ENCODE assay signal across 17 mouse cellular contexts in genomic region chr13:59004579-59004978, GRCm38 (mm10).
DNase-seq lines count a peak whose midpoint lies in the region; ATAC-seq and TF ChIP-seq lines count a peak whose summit lies in the region.
"Had no signal": no experiment of that assay in that cellular context is flagged by ENCODE, and none has a peak within 500 bp of the region (broad histone marks: within the 10 kb centered on the region; RNA-seq: fewer than 3 reads in every experiment).

No protein-coding gene starts in this region.

- H3K4me3 ChIP-seq in forebrain, embryonic 15.5 days = no peak overlapping the region
- no peak overlapping the region for H3K4me3 ChIP-seq in forebrain, embryonic 14.5 days (ENCODE audit: low read depth, low read length)
- H3K4me3 ChIP-seq in midbrain, embryonic 10.5 days = no peak overlapping the region
- H3K4me3 ChIP-seq in midbrain, postnatal 0 days (ENCODE audit: low read depth, low read length) = no peak overlapping the region
- no peak overlapping the region for H3K4me3 ChIP-seq in forebrain, postnatal 0 days (ENCODE audit: low read depth, low read length)
- H3K4me3 ChIP-seq in neural tube, embryonic 15.5 days (replicated peaks) = no peak overlapping the region
- H3K4me3 ChIP-seq: embryonic facial prominence, embryonic 12.5 days; heart, embryonic 15.5 days had no signal

- no peaks in the 10 kb centered on the region for H3K27me3 ChIP-seq in forebrain, embryonic 15.5 days
- H3K27me3 ChIP-seq in forebrain, embryonic 14.5 days (replicated peaks; ENCODE audit: control insufficient read depth, insufficient read depth, low read length) = no peaks in the 10 kb centered on the region
- H3K27me3 ChIP-seq in midbrain, embryonic 10.5 days (ENCODE audit: low read depth, poor library complexity, severe bottlenecking) = peaks cover 16% of the 10 kb centered on the region; the same call in 1 of the 2 replicates
- H3K27me3 ChIP-seq in midbrain, postnatal 0 days (ENCODE audit: insufficient read depth, low read length) = no peaks in the 10 kb centered on the region
- no peaks in the 10 kb centered on the region for H3K27me3 ChIP-seq in forebrain, postnatal 0 days (ENCODE audit: insufficient read depth, low read length)
- H3K27me3 ChIP-seq in neural tube, embryonic 15.5 days (replicated peaks) = no peaks in the 10 kb centered on the region
- H3K27me3 ChIP-seq: embryonic facial prominence, embryonic 12.5 days; heart, embryonic 15.5 days had no signal

- no peak for ATAC-seq in forebrain, embryonic 15.5 days (replicated peaks)
- ATAC-seq in forebrain, embryonic 14.5 days = no peak
- ATAC-seq in midbrain, postnatal 0 days (ENCODE audit: low FRiP score) = no peak
- ATAC-seq in forebrain, postnatal 0 days = no peak
- no peak for ATAC-seq in neural tube, embryonic 15.5 days (ENCODE audit: low FRiP score)
- no peak for ATAC-seq in erythroblast, adult 5-6 weeks (replicated peaks; ENCODE audit: low FRiP score, poor library complexity, severe bottlenecking)

- 52% methylated on average over 6 of the region's 6 CpGs for WGBS in forebrain, embryonic 15.5 days
- 47% methylated on average over 6 of the region's 6 CpGs for WGBS in forebrain, embryonic 14.5 days
- WGBS in midbrain, embryonic 10.5 days = 74% methylated on average over 6 of the region's 6 CpGs
- WGBS in midbrain, postnatal 0 days = 69% methylated on average over 6 of the region's 6 CpGs
- WGBS in forebrain, postnatal 0 days = 44% methylated on average over 6 of the region's 6 CpGs
- 40% methylated on average over 6 of the region's 6 CpGs for whole genome bisulfite sequencing in neural tube, embryonic 15.5 days

- no peak overlapping the region for H3K4me2 ChIP-seq in forebrain, embryonic 15.5 days (replicated peaks)
- H3K4me2 ChIP-seq in forebrain, embryonic 14.5 days (ENCODE audit: low read length) = no peak overlapping the region
- no peak overlapping the region for H3K4me2 ChIP-seq in midbrain, postnatal 0 days (ENCODE audit: low read depth, low read length, poor library complexity, severe bottlenecking)
- no peak overlapping the region for H3K4me2 ChIP-seq in forebrain, postnatal 0 days (ENCODE audit: low read depth)
- H3K4me2 ChIP-seq in neural tube, embryonic 15.5 days = no peak overlapping the region
- H3K4me2 ChIP-seq: embryonic facial prominence, embryonic 12.5 days; heart, embryonic 15.5 days had no signal

- TF ChIP-seq CTCF in midbrain, postnatal 0 days (IDR thresholded peaks at IDR 0.05) = no peak
- TF ChIP-seq CTCF in forebrain, postnatal 0 days (IDR thresholded peaks at IDR 0.05; ENCODE audit: low read depth) = no peak

- H3K27ac ChIP-seq in forebrain, embryonic 15.5 days (replicated peaks) = peak overlapping the region; percentile 32; the same call in 1 of the 2 replicates
- H3K27ac ChIP-seq in forebrain, embryonic 14.5 days (ENCODE audit: low read depth, low read length) = no peak overlapping the region
- H3K27ac ChIP-seq in midbrain, embryonic 10.5 days (replicated peaks) = peak overlapping the region; percentile 57; the same call in 1 of the 2 replicates
- no peak overlapping the region for H3K27ac ChIP-seq in midbrain, postnatal 0 days (ENCODE audit: low read depth, low read length)
- 0 out of 2 replicates have a peak overlapping the region, but pooled peaks have one; percentile 29 for H3K27ac ChIP-seq in forebrain, postnatal 0 days (ENCODE audit: low read depth, low read length)
- H3K27ac ChIP-seq in neural tube, embryonic 15.5 days (replicated peaks) = peak overlapping the region; percentile 74
- H3K27ac ChIP-seq: embryonic facial prominence, embryonic 12.5 days; heart, embryonic 15.5 days had no signal

- H3K9me3 ChIP-seq in forebrain, embryonic 15.5 days = no peaks in the 10 kb centered on the region
- H3K9me3 ChIP-seq in forebrain, embryonic 14.5 days (replicated peaks; ENCODE audit: control insufficient read depth, low read length) = no peaks in the 10 kb centered on the region
- H3K9me3 ChIP-seq in midbrain, embryonic 10.5 days (replicated peaks) = no peaks in the 10 kb centered on the region
- H3K9me3 ChIP-seq in midbrain, postnatal 0 days (ENCODE audit: low read length) = no peaks in the 10 kb centered on the region
- no peaks in the 10 kb centered on the region for H3K9me3 ChIP-seq in forebrain, postnatal 0 days (ENCODE audit: low read length)
- H3K9me3 ChIP-seq in neural tube, embryonic 15.5 days (replicated peaks) = no peaks in the 10 kb centered on the region
- H3K9me3 ChIP-seq: embryonic facial prominence, embryonic 12.5 days; heart, embryonic 15.5 days had no signal

- H3K4me1 ChIP-seq in forebrain, embryonic 15.5 days = peaks cover 28% of the 10 kb centered on the region
- H3K4me1 ChIP-seq in forebrain, embryonic 14.5 days (ENCODE audit: control insufficient read depth, insufficient read depth, low read length) = peaks cover 22% of the 10 kb centered on the region
- peaks cover 30% of the 10 kb centered on the region for H3K4me1 ChIP-seq in midbrain, embryonic 10.5 days
- peaks cover 6% of the 10 kb centered on the region; the same call in 1 of the 2 replicates for H3K4me1 ChIP-seq in midbrain, postnatal 0 days (ENCODE audit: insufficient read depth, low read length)
- H3K4me1 ChIP-seq in forebrain, postnatal 0 days (ENCODE audit: insufficient read depth) = 0 out of 2 replicates have a peak, but pooled peaks cover 20% of the 10 kb centered on the region
- peaks cover 31% of the 10 kb centered on the region for H3K4me1 ChIP-seq in neural tube, embryonic 15.5 days
- H3K4me1 ChIP-seq: embryonic facial prominence, embryonic 12.5 days had no signal

- no peak for DNase-seq in forebrain, embryonic 14.5 days (ENCODE audit: low spot score)
- DNase-seq in midbrain, embryonic 10.5 days (ENCODE audit: low spot score) = no peak
- DNase-seq in midbrain, postnatal 0 days (ENCODE audit: low spot score) = no peak
- no peak for DNase-seq in forebrain, postnatal 0 days
- no peak for DNase-seq in kidney, postnatal 4 days
- DNase-seq: cerebellum, adult 2 months; kidney, adult 8-10 months; kidney, postnatal 25 days; lung, adult 18-20 months; lung, postnatal 36 days; right cerebral cortex, postnatal 25 days; thymus, postnatal 4 days had no signal

- no peak overlapping the region for H3K9ac ChIP-seq in forebrain, embryonic 15.5 days (replicated peaks)
- H3K9ac ChIP-seq in forebrain, embryonic 14.5 days (ENCODE audit: low read length) = no peak overlapping the region
- no peak overlapping the region for H3K9ac ChIP-seq in midbrain, postnatal 0 days (replicated peaks; ENCODE audit: low read length, poor library complexity, severe bottlenecking)
- no peak overlapping the region for H3K9ac ChIP-seq in forebrain, postnatal 0 days
- H3K9ac ChIP-seq in neural tube, embryonic 15.5 days (replicated peaks) = no peak overlapping the region
- H3K9ac ChIP-seq: embryonic facial prominence, embryonic 12.5 days; heart, embryonic 15.5 days had no signal

- no peaks in the 10 kb centered on the region for H3K36me3 ChIP-seq in forebrain, embryonic 15.5 days
- no peaks in the 10 kb centered on the region for H3K36me3 ChIP-seq in forebrain, embryonic 14.5 days (ENCODE audit: control insufficient read depth, insufficient read depth, low read length)
- no peaks in the 10 kb centered on the region for H3K36me3 ChIP-seq in midbrain, embryonic 10.5 days
- no peaks in the 10 kb centered on the region for H3K36me3 ChIP-seq in midbrain, postnatal 0 days (ENCODE audit: insufficient read depth, low read length)
- no peaks in the 10 kb centered on the region for H3K36me3 ChIP-seq in forebrain, postnatal 0 days (ENCODE audit: insufficient read depth)
- no peaks in the 10 kb centered on the region for H3K36me3 ChIP-seq in neural tube, embryonic 15.5 days
- H3K36me3 ChIP-seq: embryonic facial prominence, embryonic 12.5 days; heart, embryonic 15.5 days had no signal

Comparison
In these comparisons a context has a peak if more than half of its experiments do, and no peak if none do; other contexts are left out.
1. H3K27ac ChIP-seq: peak in forebrain, embryonic 15.5 days (single experiment), midbrain, embryonic 10.5 days (single experiment), forebrain, postnatal 0 days (single experiment) and neural tube, embryonic 15.5 days (single experiment); none in forebrain, embryonic 14.5 days (single experiment) and midbrain, postnatal 0 days (single experiment).